Mouse (Mus musculus) ES-Bruce4 (cell line): ENCODE results near the gene Sdr42e1.

ENCODE experiments used
- CTCF ChIP-seq: IDR thresholded peaks from one replicate; pipeline ENCODE4 v1.8.1; 2011; ENCODE audit warnings: low read depth, low read length
- POLR2A ChIP-seq: IDR thresholded peaks from one replicate; pipeline ENCODE4 v1.8.1; 2011; ENCODE audit warnings: low read length; ENCODE audit not compliant: insufficient read depth

DNA sequence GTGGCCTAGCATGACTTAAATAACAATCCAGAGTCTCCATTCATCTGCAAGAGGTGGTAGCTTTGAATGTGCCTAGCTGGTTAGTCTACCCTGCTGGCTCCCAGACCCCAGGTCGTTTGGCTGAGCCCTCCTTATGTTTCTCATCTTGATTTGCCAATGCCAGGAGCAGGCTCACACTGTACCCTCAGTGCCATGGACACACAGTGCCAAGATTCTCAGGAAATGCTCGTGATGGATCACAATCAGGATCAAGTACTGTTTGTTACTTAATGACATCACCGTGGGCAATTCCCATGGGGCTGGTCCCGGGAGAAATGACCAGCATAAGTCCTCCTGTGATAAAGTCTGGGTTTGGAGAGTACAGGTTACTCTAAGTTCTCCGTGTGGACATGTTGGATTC, 42.4 kb upstream of the Sdr42e1 start:
- TF ChIP-seq POLR2A = no peak
- no peak for TF ChIP-seq CTCF
